Mouse (Mus musculus): Measurements from ENCODE around the gene Fgf18.

DNA sequence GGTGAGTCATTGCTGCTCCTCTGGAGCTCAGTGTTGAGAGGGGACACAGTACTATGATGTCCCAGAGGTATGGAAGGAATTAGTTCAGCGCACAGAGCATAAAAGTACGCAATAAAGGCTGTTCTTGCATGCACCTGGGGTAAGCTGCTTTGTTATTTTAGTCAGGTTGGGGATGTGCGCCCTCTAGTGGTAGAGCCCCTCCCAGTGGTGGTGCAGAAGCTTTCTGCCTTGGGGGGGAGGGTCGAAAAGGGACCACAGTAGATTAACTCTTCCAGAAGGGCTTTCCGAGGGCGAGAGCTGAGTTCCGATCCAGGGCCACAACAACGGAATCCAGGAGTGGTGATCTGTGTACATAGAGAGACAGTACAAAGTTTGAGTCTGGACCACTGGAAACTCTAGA is 49.3 kb downstream of the Fgf18 start:
- TF ChIP-seq EP300 (IDR thresholded peaks at IDR 0.05) (no peak), CTCF (IDR thresholded peaks at IDR 0.05) (peak; percentile 84)
